Mouse (Mus musculus) intestine, embryonic 14.5 days (tissue): ENCODE data around the gene C2. TPM values are rescaled to one million over a fixed set of nuclear protein-coding genes. Genes with fewer than 3 reads are reported as not detected.
A peak's percentile ranks its signal among the peaks of the same experiment; 100 is the strongest.

Experiments
- ATAC-seq: fragments of 200-750 bp; cut with Nextera tagmentation; replicated peaks from 2 replicates; pipeline ENCODE4 v1.8.0; 2017; ENCODE audit warnings: low read depth, moderate number of reproducible peaks, moderate TSS enrichment, moderate library complexity; ENCODE audit not compliant: low FRiP score, low TSS enrichment
- DNase-seq: peaks from one replicate; pipeline ENCODE4 v3.0.0-alpha.2; 2018; ENCODE audit warnings: low spot score
- H3K27ac ChIP-seq: fragments of 300-500 bp; sonication (generic); 2 replicates; pipeline ENCODE4 v1.5.1; 2014; ENCODE audit warnings: low read depth, mild to moderate bottlenecking, control low read depth
- H3K27me3 ChIP-seq: fragments of 300-500 bp; sonication (generic); replicated peaks from 2 replicates; pipeline ENCODE4 v1.6.1; 2014; ENCODE audit warnings: low read length, control low read depth; ENCODE audit not compliant: control insufficient read depth, insufficient read depth
- H3K36me3 ChIP-seq: fragments of 300-500 bp; sonication (generic); 2 replicates; pipeline ENCODE4 v1.6.1; 2014; ENCODE audit warnings: low read length, control low read depth; ENCODE audit not compliant: control insufficient read depth, insufficient read depth
- H3K4me1 ChIP-seq: fragments of 300-500 bp; sonication (generic); replicated peaks from 2 replicates; pipeline ENCODE4 v1.6.1; 2014; ENCODE audit warnings: low read length, control low read depth, mixed read lengths; ENCODE audit not compliant: control insufficient read depth, insufficient read depth
- H3K4me2 ChIP-seq: fragments of 300-500 bp; sonication (generic); 2 replicates; pipeline ENCODE4 v1.6.1; 2014; ENCODE audit warnings: low read length
- H3K4me3 ChIP-seq: fragments of 300-500 bp; sonication (generic); 2 replicates; pipeline ENCODE4 v1.5.1; 2014; ENCODE audit warnings: low read depth, low read length, control low read depth, mixed read lengths
- H3K9ac ChIP-seq: fragments of 300-500 bp; sonication (generic); 2 replicates; pipeline ENCODE4 v1.6.1; 2014; ENCODE audit warnings: mild to moderate bottlenecking, low read length
- H3K9me3 ChIP-seq: fragments of 300-500 bp; sonication (generic); 2 replicates; pipeline ENCODE4 v1.6.1; 2016; ENCODE audit warnings: low read length, control low read depth; ENCODE audit not compliant: control insufficient read depth
- WGBS: fragments of 180-500 bp; shearing (Covaris S2); extraction: QIAGEN DNeasy Blood & Tissue Kit; methylation state at CpG from one replicate; pipeline ENCODE4 v1.1.7; 2014; 5-methylcytosine and 5-hydroxymethylcytosine counted together
- polyA plus RNA-seq: library from polyadenylated mRNA; unstranded; fragments of >200 nt; fragmentation: Nextera tagmentation; extraction: Ambion mirVana; gene quantifications from 2 replicates; pipeline ENCODE4 v1.2.1, GENCODE M21; 2014

The C2 gene
- polyA plus RNA-seq, 1 experiment from 2014 or later: 7.5 TPM

DNA sequence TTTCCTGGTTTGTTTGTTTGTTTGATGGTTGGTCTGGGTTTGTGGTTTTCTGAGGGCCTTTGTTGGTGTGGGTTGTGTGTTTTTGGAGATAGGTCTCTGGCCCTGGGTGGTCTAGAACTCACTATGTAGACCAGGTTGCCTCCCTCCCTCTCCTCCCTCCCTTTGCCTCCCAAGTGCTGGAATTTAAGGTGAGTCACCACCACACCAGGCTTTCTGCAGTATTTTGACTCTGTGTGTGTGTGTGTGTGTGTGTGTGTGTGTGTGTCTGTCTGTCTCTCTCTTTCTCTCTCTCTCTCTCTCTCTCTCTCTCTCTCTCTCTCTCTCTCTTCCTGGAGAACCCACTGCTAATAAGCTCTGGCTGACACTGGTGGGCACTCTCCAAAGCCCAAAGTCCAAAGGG, 16.9 kb downstream of the C2 start:
- no peaks in the 10 kb centered on the region for H3K9me3 ChIP-seq
- no peaks in the 10 kb centered on the region for H3K27me3 ChIP-seq
- no peak overlapping the region for H3K27ac ChIP-seq
- DNase-seq (no peak), ATAC-seq (no peak; the same call in 1 of the 2 replicates)
- H3K4me3 ChIP-seq: no peak overlapping the region
- no peak overlapping the region for H3K4me2 ChIP-seq
- H3K36me3 ChIP-seq: no peaks in the 10 kb centered on the region
- no peaks in the 10 kb centered on the region for H3K4me1 ChIP-seq
- no peak overlapping the region for H3K9ac ChIP-seq

GRCm38 (mm10) chr17:34879336-34879879, 18.7 kb downstream of the C2 start, which contains the start of gene Zbtb12:
TSS of gene Zbtb12 (plus strand) at chr17:34879483.
- H3K4me3 ChIP-seq: no peak within 1 kb of the TSS
- H3K27me3 ChIP-seq: no peaks in the 10 kb centered on the region
- H3K9me3 ChIP-seq: no peaks in the 10 kb centered on the region
- no peak for ATAC-seq
- 57% methylated on average over 11 of the region's 11 CpGs for WGBS
- no peak within 1 kb of the TSS for H3K27ac ChIP-seq
- H3K4me2 ChIP-seq: no peak within 1 kb of the TSS
- no peak within 1 kb of the TSS for H3K9ac ChIP-seq
- no peaks in the 10 kb centered on the region for H3K36me3 ChIP-seq
- DNase-seq: no peak
- no peaks in the 10 kb centered on the region for H3K4me1 ChIP-seq

DNA sequence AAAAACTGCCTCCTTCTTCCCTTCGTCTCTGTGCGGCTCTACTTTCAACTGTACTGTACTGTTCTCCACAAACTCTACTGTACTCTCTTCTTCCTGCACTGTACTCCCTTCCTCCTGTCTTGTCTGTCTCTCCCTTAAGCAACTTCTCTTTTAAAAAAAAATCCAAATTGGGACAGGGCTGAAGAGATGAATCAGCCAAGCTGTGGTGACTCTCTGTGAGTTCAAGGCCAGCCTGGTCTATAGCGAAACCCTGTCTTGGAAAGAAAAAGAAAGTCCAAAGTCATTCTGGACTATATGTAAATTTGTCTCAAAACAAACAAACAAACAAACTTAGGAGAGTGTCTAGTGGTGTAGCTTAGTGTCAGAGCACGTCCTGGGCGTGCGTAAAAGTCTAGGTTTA, 23.7 kb downstream of the C2 start:
- Histone ChIP-seq H3K4me3 (no peak overlapping the region), H3K36me3 (no peaks in the 10 kb centered on the region), H3K27ac (no peak overlapping the region), H3K9me3 (no peaks in the 10 kb centered on the region), H3K9ac (no peak overlapping the region), H3K4me1 (no peaks in the 10 kb centered on the region), H3K4me2 (no peak overlapping the region), H3K27me3 (no peaks in the 10 kb centered on the region)
- DNase-seq: no peak
- 85% methylated on average over 6 of the region's 6 CpGs for WGBS
- no peak for ATAC-seq

DNA sequence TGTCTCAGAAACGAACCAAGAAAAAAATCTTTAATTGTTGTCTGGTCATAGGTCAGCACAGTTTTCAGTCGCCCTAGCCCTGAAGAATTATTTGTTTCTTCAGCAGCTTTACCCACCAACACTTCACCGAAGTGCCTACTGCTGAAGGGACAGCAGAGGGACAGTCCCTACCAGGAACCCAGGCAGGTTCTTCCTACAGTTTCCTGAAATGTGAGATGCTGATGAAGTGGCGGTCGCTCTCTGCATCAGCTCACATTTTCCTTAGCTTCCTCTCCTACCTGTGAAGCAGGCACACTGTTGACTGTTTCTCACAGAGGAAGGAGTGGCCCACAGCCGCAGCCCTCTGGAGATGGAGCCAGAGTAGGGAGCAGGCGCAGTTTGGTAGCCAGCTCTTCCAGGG, 32.1 kb downstream of the C2 start:
- Histone ChIP-seq H3K27me3 (no peaks in the 10 kb centered on the region), H3K9ac (no peak overlapping the region), H3K27ac (no peak overlapping the region), H3K36me3 (no peaks in the 10 kb centered on the region), H3K9me3 (no peaks in the 10 kb centered on the region), H3K4me1 (peaks cover 5% of the 10 kb centered on the region; the same call in 1 of the 2 replicates), H3K4me2 (no peak overlapping the region), H3K4me3 (no peak overlapping the region)
- ATAC-seq (no peak), DNase-seq (no peak)
- 55% methylated on average over 7 of the region's 7 CpGs for WGBS

DNA sequence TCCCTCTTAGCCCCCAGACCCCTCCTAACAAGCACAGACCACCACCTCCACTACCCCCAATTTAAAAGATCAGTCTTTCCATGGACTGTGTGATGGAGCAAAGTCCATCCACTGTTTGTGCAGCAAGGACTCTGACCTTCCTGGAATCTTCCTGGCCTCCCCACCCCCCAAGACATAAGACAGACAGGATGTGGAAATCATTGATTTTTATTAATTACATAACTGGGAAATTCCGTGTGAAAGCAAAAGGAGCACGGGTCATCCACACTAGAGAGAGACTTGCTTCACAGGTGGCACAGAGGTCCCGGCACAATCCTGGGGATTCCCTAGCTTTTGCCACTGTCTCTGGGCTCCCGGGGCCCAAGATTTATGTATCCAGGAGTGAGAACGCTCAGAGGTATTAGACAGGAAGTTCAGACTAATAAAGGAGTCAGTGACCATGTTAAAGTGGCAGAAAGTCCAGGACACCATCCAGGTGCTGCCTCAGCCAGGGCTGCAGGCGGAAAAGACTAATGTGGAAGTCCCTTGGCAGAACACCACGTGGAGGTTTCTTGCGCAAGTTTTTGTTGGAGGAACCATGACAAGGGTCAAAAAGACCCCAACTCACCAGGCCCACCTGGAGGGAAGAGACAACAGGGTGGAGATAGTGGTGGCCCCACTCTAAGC, 35.5 kb downstream of the C2 start, which contains the start of gene Cfb:
Gene Cfb (minus strand): TSS at position 103 of the 666 bp plus-strand sequence.
- Histone ChIP-seq H3K4me3 (no peak within 1 kb of the TSS), H3K9me3 (no peaks in the 10 kb centered on the region), H3K27ac (peak within 1 kb of the TSS; percentile 47; the same call in 1 of the 2 replicates), H3K27me3 (no peaks in the 10 kb centered on the region), H3K4me2 (peak within 1 kb of the TSS; percentile 32), H3K36me3 (0 out of 2 replicates have a peak, but pooled peaks cover 6% of the 10 kb centered on the region), H3K4me1 (peaks cover 5% of the 10 kb centered on the region; the same call in 1 of the 2 replicates), H3K9ac (no peak within 1 kb of the TSS)
- 45% methylated on average over 8 of the region's 8 CpGs for WGBS
- ATAC-seq (peak; percentile 29), DNase-seq (no peak)

DNA sequence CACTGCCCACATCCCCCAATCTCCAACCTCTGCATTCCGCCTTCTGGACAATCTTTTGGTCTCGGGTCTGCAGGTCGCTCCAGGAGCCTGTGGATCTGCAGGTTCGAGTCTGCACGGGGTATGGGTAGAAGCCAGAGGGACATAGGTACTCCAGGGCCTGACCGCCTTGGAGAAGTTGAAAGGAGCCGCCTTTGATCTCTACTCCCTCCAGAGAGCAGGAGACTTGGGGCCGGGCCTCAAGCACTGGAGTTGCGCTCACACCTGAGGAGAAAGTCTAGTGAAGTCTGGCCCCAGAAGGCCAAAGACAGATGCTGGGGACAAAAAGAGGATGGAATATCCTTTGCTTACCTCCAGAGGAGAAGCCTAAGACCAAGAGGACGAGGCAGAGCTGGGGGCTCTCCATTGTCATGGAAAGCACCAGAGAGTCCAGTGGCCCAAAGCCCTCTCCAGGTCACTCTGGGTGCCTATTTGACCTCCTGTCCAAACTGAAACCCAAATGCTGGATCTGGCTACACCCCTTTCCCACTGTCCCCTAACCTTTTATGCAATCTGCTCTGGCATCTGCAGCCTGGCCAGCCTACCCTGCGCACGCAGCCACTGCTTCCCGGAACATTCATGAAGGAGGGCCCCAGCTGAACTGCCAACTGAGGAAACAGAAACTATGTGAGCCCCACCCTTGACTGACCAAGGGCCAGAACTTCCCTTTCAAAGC, 36.2 kb downstream of the C2 start:
- Histone ChIP-seq H3K9me3 (no peaks in the 10 kb centered on the region), H3K4me2 (peak overlapping the region; percentile 32), H3K27ac (peak overlapping the region; percentile 47; the same call in 1 of the 2 replicates), H3K4me3 (no peak overlapping the region), H3K9ac (no peak overlapping the region), H3K27me3 (no peaks in the 10 kb centered on the region), H3K4me1 (peaks cover 5% of the 10 kb centered on the region; the same call in 1 of the 2 replicates), H3K36me3 (peaks cover 13% of the 10 kb centered on the region; the same call in 1 of the 2 replicates)
- DNase-seq (peak; percentile 63), ATAC-seq (peak; percentile 50)
- 58% methylated on average over 13 of the region's 13 CpGs for WGBS

DNA sequence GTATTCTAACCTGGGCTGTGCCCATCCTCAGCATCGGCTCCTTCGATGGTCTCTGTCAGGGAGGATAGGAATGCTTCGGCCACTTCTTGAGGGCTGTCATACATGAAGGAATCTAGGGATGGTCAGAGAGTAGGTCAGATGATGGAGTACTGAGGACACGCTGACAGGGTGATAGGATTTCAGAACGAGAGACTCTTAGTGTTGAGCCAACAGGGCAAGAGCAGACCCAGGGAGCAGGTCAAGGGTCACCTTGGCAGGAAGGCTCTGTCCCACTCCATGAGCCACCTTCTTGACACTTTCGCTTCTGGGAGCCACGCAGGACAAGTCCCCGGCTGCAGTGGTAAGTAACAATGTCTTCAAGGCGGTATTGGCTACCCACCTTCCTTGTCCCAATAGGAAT, 37.6 kb downstream of the C2 start:
- Histone ChIP-seq H3K4me2 (no peak overlapping the region), H3K9me3 (no peaks in the 10 kb centered on the region), H3K36me3 (peaks cover 26% of the 10 kb centered on the region), H3K27ac (no peak overlapping the region), H3K9ac (no peak overlapping the region), H3K4me1 (peaks cover 5% of the 10 kb centered on the region; the same call in 1 of the 2 replicates), H3K27me3 (no peaks in the 10 kb centered on the region), H3K4me3 (no peak overlapping the region)
- ATAC-seq (no peak), DNase-seq (no peak)
- WGBS: 84% methylated on average over 9 of the region's 9 CpGs

DNA sequence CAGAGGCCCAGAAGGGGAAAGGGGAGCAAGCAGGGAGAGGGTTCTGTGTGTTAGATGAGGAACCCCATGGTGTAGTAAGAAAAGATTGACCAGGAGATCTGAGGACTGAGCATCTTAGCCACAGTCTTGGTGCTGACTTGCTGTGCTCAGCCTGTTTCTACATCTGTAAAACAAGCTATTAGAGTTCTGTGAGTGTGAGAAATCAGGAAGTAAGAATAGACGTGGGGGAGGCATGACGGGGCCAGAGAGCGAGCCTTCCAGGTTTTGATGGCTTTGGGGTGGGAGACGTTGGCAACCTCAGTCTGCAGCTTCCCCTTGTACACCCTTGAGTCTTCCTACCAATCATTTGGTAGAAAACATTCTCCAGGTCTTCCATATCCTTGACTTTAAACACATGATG, 39.4 kb downstream of the C2 start:
- Histone ChIP-seq H3K9me3 (no peaks in the 10 kb centered on the region), H3K27me3 (no peaks in the 10 kb centered on the region), H3K4me2 (no peak overlapping the region), H3K36me3 (peaks cover 44% of the 10 kb centered on the region), H3K9ac (no peak overlapping the region), H3K4me3 (no peak overlapping the region), H3K27ac (no peak overlapping the region), H3K4me1 (peaks cover 5% of the 10 kb centered on the region; the same call in 1 of the 2 replicates)
- WGBS: 81% methylated on average over 4 of the region's 4 CpGs
- no peak for ATAC-seq
- no peak for DNase-seq
